In genomic region chr11:88993625-88994024, GRCm38 (mm10) we compare ENCODE assay signal across 9 mouse cellular contexts. TPM values are rescaled to one million over a fixed set of nuclear protein-coding genes. Genes with fewer than 3 reads are reported as not detected.
A peak's percentile ranks its signal among the peaks of the same experiment; 100 is the strongest.
DNase-seq lines count a peak whose midpoint lies in the region; ATAC-seq and TF ChIP-seq lines count a peak whose summit lies in the region.
"Had no signal": no experiment of that assay in that cellular context is flagged by ENCODE, and none has a peak within 500 bp of the region (broad histone marks: within the 10 kb centered on the region; RNA-seq: fewer than 3 reads in every experiment).

No protein-coding gene starts in this region.

- 0 out of 2 replicates have a peak, but pooled peaks cover 3% of the 10 kb centered on the region for H3K4me1 ChIP-seq in lung, embryonic 15.5 days
- H3K4me1 ChIP-seq in spleen, adult 2 months (ENCODE audit: control insufficient read depth, insufficient read depth, insufficient read length) = peaks cover 2% of the 10 kb centered on the region; the same call in 1 of the 2 replicates

- DNase-seq in ovary, postnatal 36 days (ENCODE audit: low spot score) = peak; percentile 50
- DNase-seq in ovary, adult 18-20 months (ENCODE audit: low spot score) = no peak
- peak; percentile 80 to 94 for DNase-seq in adrenal gland, adult (ENCODE audit: inconsistent age in 2 of 2, low spot score in 1 of 2)
- peak; percentile 56 for DNase-seq in gastrocnemius, adult 2 months
- peak; percentile 86 for DNase-seq in kidney, adult 9 months
- DNase-seq in spleen, adult 2 months (ENCODE audit: low read depth in 1 of 2, low spot score in 2 of 2) = peak; percentile 74 to 82
- no peak for DNase-seq in ovary, postnatal 14 days (ENCODE audit: low spot score)

- TF ChIP-seq POLR2A in spleen, adult 2 months (IDR thresholded peaks at IDR 0.05; ENCODE audit: low read depth, low read length) = no peak

- H3K4me3 ChIP-seq in gastrocnemius, adult 2 months = no peak overlapping the region
- no peak overlapping the region for H3K4me3 ChIP-seq in lung, embryonic 15.5 days
- no peak overlapping the region for H3K4me3 ChIP-seq in spleen, adult 2 months (ENCODE audit: extremely low read depth, insufficient read depth, insufficient read length)
- H3K4me3 ChIP-seq: megakaryocyte, embryonic 14.5 days had no signal

- ATAC-seq in lung, embryonic 15.5 days (ENCODE audit: borderline replicate concordance, extremely low read depth, low FRiP score, low TSS enrichment) = peak; percentile 56; the same call in 1 of the 2 replicates

- H3K36me3 ChIP-seq in lung, embryonic 15.5 days = no peaks in the 10 kb centered on the region; the same call in 1 of the 2 replicates
- H3K36me3 ChIP-seq in spleen, adult 2 months (ENCODE audit: control insufficient read depth, insufficient read depth, low read length) = no peaks in the 10 kb centered on the region

- H3K9ac ChIP-seq in lung, embryonic 15.5 days = no peak overlapping the region

- no peak overlapping the region for H3K4me2 ChIP-seq in lung, embryonic 15.5 days

- H3K9me3 ChIP-seq in lung, embryonic 15.5 days = no peaks in the 10 kb centered on the region
- H3K9me3 ChIP-seq: megakaryocyte, embryonic 14.5 days had no signal

- TF ChIP-seq CTCF in gastrocnemius, adult 2 months (IDR thresholded peaks at IDR 0.05) = peak; percentile 74
- TF ChIP-seq CTCF in spleen, adult 2 months (IDR thresholded peaks at IDR 0.05; ENCODE audit: extremely low read depth, insufficient read depth, insufficient read length, insufficient replicate concordance) = peak; percentile 66; the same call in 1 of the 2 replicates

- intact Hi-C loops in gastrocnemius, adult 2 months (cut with DNase I) = loop anchor here (1.0 kb wide), 1 partner anchor 46 kb away; no protein-coding TSS in a partner anchor

- H3K27me3 ChIP-seq in lung, embryonic 15.5 days = no peaks in the 10 kb centered on the region
- no peaks in the 10 kb centered on the region for H3K27me3 ChIP-seq in spleen, adult 2 months (ENCODE audit: control insufficient read depth, insufficient read depth, low read length)
- H3K27me3 ChIP-seq: megakaryocyte, embryonic 14.5 days had no signal

- H3K27ac ChIP-seq in gastrocnemius, adult 2 months = peak overlapping the region; percentile 69
- no peak overlapping the region for H3K27ac ChIP-seq in lung, embryonic 15.5 days
- no peak overlapping the region for H3K27ac ChIP-seq in spleen, adult 2 months (ENCODE audit: insufficient read depth, low read length)

- 17% methylated on average over 5 of the region's 5 CpGs for WGBS in lung, embryonic 15.5 days
- 18% methylated on average over 5 of the region's 5 CpGs for WGBS in spleen, adult 2 months

RNA-seq across cellular contexts. Expression of gene Trim25, which starts 5.6 kb away (rescaled TPM):
- total RNA-seq in gastrocnemius, adult 2 months (2021) = 1 to 10 TPM; 5.9 to 9.0 TPM
- polyA plus RNA-seq in lung, embryonic 15.5 days (2015; fragmentation: Nextera tagmentation; extraction: Ambion mirVana) = 23.1 and 25.9 TPM in 2 replicates
- polyA plus RNA-seq in spleen, adult 2 months (2012; rRNA removed) = 41.5 and 67.0 TPM in 2 replicates

RNA-seq across cellular contexts. Expression of gene Coil, which starts 23.6 kb away (rescaled TPM):
- total RNA-seq in gastrocnemius, adult 2 months (2021) = 1 to 10 TPM; 3.8 to 4.6 TPM
- polyA plus RNA-seq in lung, embryonic 15.5 days (2015; fragmentation: Nextera tagmentation; extraction: Ambion mirVana) = 16.0 and 16.9 TPM in 2 replicates
- polyA plus RNA-seq in spleen, adult 2 months (2012; rRNA removed) = 3.9 and 4.0 TPM in 2 replicates

RNA-seq across cellular contexts. Expression of gene Elobl, which starts 26.9 kb away (rescaled TPM):
- total RNA-seq in gastrocnemius, adult 2 months (2021) = not detected
- not detected in 2 replicates for polyA plus RNA-seq in lung, embryonic 15.5 days (2015; fragmentation: Nextera tagmentation; extraction: Ambion mirVana)
- 0.31 and 0.75 TPM in 2 replicates for polyA plus RNA-seq in spleen, adult 2 months (2012; rRNA removed)

RNA-seq across cellular contexts. Expression of gene Scpep1, which starts 38.4 kb away (rescaled TPM):
- total RNA-seq in gastrocnemius, adult 2 months (2021) = 10 to 100 TPM in 1 of 2 experiments, 1 to 10 TPM in 1; 6.1 to 11.2 TPM
- polyA plus RNA-seq in lung, embryonic 15.5 days (2015; fragmentation: Nextera tagmentation; extraction: Ambion mirVana) = 88.7 and 90.7 TPM in 2 replicates
- polyA plus RNA-seq in spleen, adult 2 months (2012; rRNA removed) = 15.3 and 17.4 TPM in 2 replicates

Comparison
In these comparisons a context has a peak if more than half of its experiments do, and no peak if none do; other contexts are left out.
1. DNase-seq: peak in ovary, postnatal 36 days (single experiment), adrenal gland, adult (2 of 2), gastrocnemius, adult 2 months (single experiment), kidney, adult 9 months (single experiment) and spleen, adult 2 months (2 of 2); none in ovary, adult 18-20 months (single experiment) and ovary, postnatal 14 days (single experiment).